ENCODE assay signal across 13 mouse cellular contexts in the genomic region with DNA sequence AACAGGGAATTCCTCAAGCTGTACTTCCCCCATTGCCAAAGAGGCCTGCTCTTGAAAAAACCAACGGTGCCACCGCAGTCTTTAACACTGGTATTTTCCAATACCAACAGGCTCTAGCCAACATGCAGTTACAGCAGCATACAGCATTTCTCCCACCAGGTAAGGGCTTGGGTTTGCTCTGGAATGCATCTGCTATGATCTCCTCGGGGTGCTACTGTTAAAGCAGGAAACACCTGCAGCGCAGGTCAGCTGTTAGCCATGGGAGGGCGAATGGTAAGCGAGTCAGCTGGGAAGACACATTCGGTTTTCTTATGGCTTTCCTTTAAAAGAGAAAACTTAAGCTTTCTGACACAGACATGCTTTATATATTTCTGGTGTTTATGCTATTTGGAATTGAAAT.
A peak's percentile ranks its signal among the peaks of the same experiment; 100 is the strongest.
DNase-seq lines count a peak whose midpoint lies in the region; ATAC-seq and TF ChIP-seq lines count a peak whose summit lies in the region.
"Had no signal": no experiment of that assay in that cellular context is flagged by ENCODE, and none has a peak within 500 bp of the region (broad histone marks: within the 10 kb centered on the region; RNA-seq: fewer than 3 reads in every experiment).

No protein-coding gene starts in this region.

- H3K4me2 ChIP-seq in forebrain, postnatal 0 days (ENCODE audit: low read depth) = peak overlapping the region; percentile 23; the same call in 1 of the 2 replicates
- H3K4me2 ChIP-seq in forebrain, embryonic 12.5 days = no peak overlapping the region
- no peak overlapping the region for H3K4me2 ChIP-seq in liver, embryonic 12.5 days
- H3K4me2 ChIP-seq: forebrain, embryonic 15.5 days; heart, embryonic 12.5 days; liver, embryonic 13.5 days had no signal

- H3K79me2 ChIP-seq in liver, adult 2 months (ENCODE audit: control insufficient read depth, insufficient read depth, low read length) = peaks cover 9% of the 10 kb centered on the region; the same call in 1 of the 2 replicates

- H3K27me3 ChIP-seq in forebrain, postnatal 0 days (ENCODE audit: insufficient read depth, low read length) = no peaks in the 10 kb centered on the region
- no peaks in the 10 kb centered on the region for H3K27me3 ChIP-seq in forebrain, embryonic 12.5 days
- H3K27me3 ChIP-seq in liver, adult 2 months (ENCODE audit: control insufficient read depth, insufficient read depth, low read length) = no peaks in the 10 kb centered on the region
- no peaks in the 10 kb centered on the region for H3K27me3 ChIP-seq in liver, embryonic 12.5 days (replicated peaks)
- no peaks in the 10 kb centered on the region for H3K27me3 ChIP-seq in Patski
- H3K27me3 ChIP-seq: forebrain, embryonic 15.5 days; heart, embryonic 12.5 days; liver, embryonic 13.5 days had no signal

- no peak overlapping the region for H3K4me3 ChIP-seq in forebrain, postnatal 0 days (ENCODE audit: low read depth, low read length)
- no peak overlapping the region for H3K4me3 ChIP-seq in forebrain, embryonic 12.5 days (replicated peaks)
- H3K4me3 ChIP-seq in liver, adult 2 months (ENCODE audit: insufficient read depth, low read depth, low read length) = no peak overlapping the region
- H3K4me3 ChIP-seq in liver, embryonic 12.5 days = no peak overlapping the region
- H3K4me3 ChIP-seq: forebrain, embryonic 15.5 days; heart, embryonic 12.5 days; liver, embryonic 13.5 days had no signal

- in situ Hi-C loops in Patski (cut with MboI; ENCODE audit: low pct_unique_long_range_greater_than_20kb) = no loop called here

- TF ChIP-seq POLR2A in liver, adult 2 months (IDR thresholded peaks at IDR 0.05; ENCODE audit: extremely low read depth, insufficient read depth, low read length) = no peak

- no peaks in the 10 kb centered on the region for H3K36me3 ChIP-seq in forebrain, postnatal 0 days (ENCODE audit: insufficient read depth)
- no peaks in the 10 kb centered on the region for H3K36me3 ChIP-seq in forebrain, embryonic 12.5 days (replicated peaks)
- peaks cover 30% of the 10 kb centered on the region; the same call in 1 of the 2 replicates for H3K36me3 ChIP-seq in liver, adult 2 months (ENCODE audit: control insufficient read depth, insufficient read depth, low read length)
- H3K36me3 ChIP-seq in liver, embryonic 12.5 days = peaks cover 66% of the 10 kb centered on the region
- H3K36me3 ChIP-seq: forebrain, embryonic 15.5 days had no signal

- no peaks in the 10 kb centered on the region for H3K9me3 ChIP-seq in forebrain, postnatal 0 days (ENCODE audit: low read length)
- no peaks in the 10 kb centered on the region for H3K9me3 ChIP-seq in forebrain, embryonic 12.5 days
- no peaks in the 10 kb centered on the region for H3K9me3 ChIP-seq in liver, embryonic 12.5 days (replicated peaks)
- H3K9me3 ChIP-seq: forebrain, embryonic 15.5 days; heart, embryonic 12.5 days; liver, embryonic 13.5 days had no signal

- no peak for TF ChIP-seq CTCF in forebrain, postnatal 0 days (IDR thresholded peaks at IDR 0.05; ENCODE audit: low read depth)
- TF ChIP-seq CTCF in liver, adult 2 months (IDR thresholded peaks at IDR 0.05; ENCODE audit: low read depth, low read length) = no peak
- peak; percentile 45 for TF ChIP-seq CTCF in Patski (IDR thresholded peaks at IDR 0.05)

- 0 out of 2 replicates have a peak, but pooled peaks cover 7% of the 10 kb centered on the region for H3K4me1 ChIP-seq in forebrain, postnatal 0 days (ENCODE audit: insufficient read depth)
- H3K4me1 ChIP-seq in forebrain, embryonic 12.5 days = no peaks in the 10 kb centered on the region
- peaks cover 16% of the 10 kb centered on the region for H3K4me1 ChIP-seq in liver, adult 2 months (ENCODE audit: control insufficient read depth, insufficient read depth, low read length)
- H3K4me1 ChIP-seq in liver, embryonic 12.5 days = peaks cover 14% of the 10 kb centered on the region

- POLR2A ChIA-PET in Patski (lab: Charles Lee) = no interaction called here

- H3K27ac ChIP-seq in forebrain, postnatal 0 days (ENCODE audit: low read depth, low read length) = no peak overlapping the region
- H3K27ac ChIP-seq in forebrain, embryonic 12.5 days = no peak overlapping the region
- H3K27ac ChIP-seq in liver, adult 2 months (replicated peaks; ENCODE audit: insufficient read depth, low read depth, low read length) = 0 out of 2 replicates have a peak overlapping the region, but pooled peaks have one; percentile 40
- no peak overlapping the region for H3K27ac ChIP-seq in liver, embryonic 12.5 days
- H3K27ac ChIP-seq: forebrain, embryonic 15.5 days; liver, embryonic 13.5 days had no signal

- 62% methylated on average over 7 of the region's 7 CpGs for WGBS in forebrain, postnatal 0 days
- 72% methylated on average over 7 of the region's 7 CpGs for WGBS in forebrain, embryonic 12.5 days
- WGBS in liver, adult 2 months = 73% methylated on average over 7 of the region's 7 CpGs
- 70% methylated on average over 7 of the region's 7 CpGs for WGBS in liver, embryonic 12.5 days (ENCODE audit: insufficient replicate concordance)

- no peak for ATAC-seq in forebrain, postnatal 0 days
- no peak for ATAC-seq in forebrain, embryonic 12.5 days (ENCODE audit: low FRiP score)
- ATAC-seq in liver, embryonic 12.5 days = no peak
- ATAC-seq in Patski = no peak
- ATAC-seq: intestine, embryonic 16.5 days had no signal

- CTCF ChIA-PET in Patski (lab: Charles Lee) = interaction anchor here (0.9 to 3.1 kb wide), 11 partner anchors 8 to 745 kb away, joined by 3 to 9 read pairs (median 4); no protein-coding TSS in a partner anchor

- no peak for DNase-seq in forebrain, postnatal 0 days
- no peak for DNase-seq in liver, adult 2 months (ENCODE audit: extremely low read depth, low read depth, low spot score)
- no peak for DNase-seq in Patski (ENCODE audit: low read depth, low spot score)
- peak; percentile 29 for DNase-seq in thymus, postnatal 0 days (ENCODE audit: low spot score)
- no peak for DNase-seq in adrenal gland, adult 18-20 months (ENCODE audit: low spot score in 2 of 2)
- no peak for DNase-seq in frontal cortex, adult 2 months (ENCODE audit: extremely low spot score in 1 of 2, low spot score in 1 of 2)
- DNase-seq: left cerebral cortex, postnatal 4 days; liver, embryonic 13.5 days had no signal

- H3K9ac ChIP-seq in forebrain, postnatal 0 days = no peak overlapping the region
- H3K9ac ChIP-seq in forebrain, embryonic 12.5 days = no peak overlapping the region
- H3K9ac ChIP-seq in liver, adult 2 months (ENCODE audit: low read depth, low read length) = no peak overlapping the region
- H3K9ac ChIP-seq in liver, embryonic 12.5 days = no peak overlapping the region
- H3K9ac ChIP-seq: forebrain, embryonic 15.5 days; heart, embryonic 12.5 days; liver, embryonic 13.5 days had no signal
